Mouse (Mus musculus): ENCODE measurements at regions not wholly inside any gene's neighbourhood (a gene's known extent, or its start where the extent isn't known, plus 50 kb on each side); places are given as distances from the start of the nearest gene placed in this dataset.

GRCm38 (mm10) chr8:7850573-7850972 lies 810.5 kb downstream of the Efnb2 start:
- no peak overlapping the region for H3K4me3 ChIP-seq (ENCODE audit: control insufficient read depth in 1 of 2, insufficient read depth in 1 of 2, low read depth in 2 of 2, low read length in 2 of 2)
- H3K27me3 ChIP-seq (ENCODE audit: control insufficient read depth in 1 of 2, insufficient read depth in 2 of 2, low read length in 2 of 2), result no peaks in the 10 kb centered on the region
- H3K36me3 ChIP-seq (ENCODE audit: control insufficient read depth in 1 of 2, insufficient read depth in 2 of 2, low read length in 2 of 2), result no peaks in the 10 kb centered on the region
- DNase-seq (ENCODE audit: low read depth, low spot score), result no peak
- H3K79me2 ChIP-seq (ENCODE audit: control insufficient read depth, insufficient read depth, low read length, poor library complexity), result no peaks in the 10 kb centered on the region
- H3K9ac ChIP-seq (ENCODE audit: control insufficient read depth, low read depth, low read length, poor library complexity, severe bottlenecking), result no peak overlapping the region
- no peaks in the 10 kb centered on the region for H3K4me1 ChIP-seq (ENCODE audit: control insufficient read depth in 1 of 2, insufficient read depth in 2 of 2, low read length in 2 of 2)
- TF ChIP-seq ELF1 (IDR thresholded peaks at IDR 0.05; ENCODE audit: low read depth, low read length) (no peak), MAX (IDR thresholded peaks at IDR 0.05; ENCODE audit: low read length) (no peak)
- no peaks in the 10 kb centered on the region for H3K9me3 ChIP-seq (replicated peaks; ENCODE audit: insufficient read depth, low read length)
- no peak overlapping the region for H3K27ac ChIP-seq (ENCODE audit: control insufficient read depth, low read depth, low read length)

- H3K9me3 ChIP-seq (replicated peaks; ENCODE audit: insufficient read depth, low read length), result no peaks in the 10 kb centered on the region
- no peaks in the 10 kb centered on the region for H3K27me3 ChIP-seq (ENCODE audit: control insufficient read depth in 1 of 2, insufficient read depth in 2 of 2, low read length in 2 of 2)
- H3K79me2 ChIP-seq (ENCODE audit: control insufficient read depth, insufficient read depth, low read length, poor library complexity), result no peaks in the 10 kb centered on the region
- no peak for DNase-seq (ENCODE audit: low read depth, low spot score)
- H3K27ac ChIP-seq (ENCODE audit: control insufficient read depth, low read depth, low read length), result no peak overlapping the region
- no peaks in the 10 kb centered on the region for H3K4me1 ChIP-seq (ENCODE audit: control insufficient read depth in 1 of 2, insufficient read depth in 2 of 2, low read length in 2 of 2)
- H3K4me3 ChIP-seq (ENCODE audit: control insufficient read depth in 1 of 2, insufficient read depth in 1 of 2, low read depth in 2 of 2, low read length in 2 of 2), result no peak overlapping the region
- TF ChIP-seq ZNF384 (IDR thresholded peaks at IDR 0.05; ENCODE audit: low read depth, low read length) (no peak), E2F4 (IDR thresholded peaks at IDR 0.05; ENCODE audit: borderline replicate concordance, low read depth, low read length) (no peak), KAT2A (conservative IDR thresholded peaks at IDR 0.05; ENCODE audit: low read depth, low read length) (no peak), USF2 (IDR thresholded peaks at IDR 0.05; ENCODE audit: borderline replicate concordance in 1 of 2, insufficient read depth in 1 of 2, low read depth in 1 of 2, low read length in 2 of 2) (no peak), ETS1 (IDR thresholded peaks at IDR 0.05; ENCODE audit: low read depth, low read length) (no peak), POLR2AphosphoS5 (IDR thresholded peaks at IDR 0.05; ENCODE audit: borderline replicate concordance, low read depth, low read length) (no peak), SMC3 (IDR thresholded peaks at IDR 0.05; ENCODE audit: low read depth, low read length) (no peak), POLR2AphosphoS2 (IDR thresholded peaks at IDR 0.05; ENCODE audit: low read length) (no peak), SIN3A (IDR thresholded peaks at IDR 0.05; ENCODE audit: low read length) (no peak), EP300 (IDR thresholded peaks at IDR 0.05; ENCODE audit: low read depth in 1 of 2, low read length in 2 of 2) (no peak), CTCF (IDR thresholded peaks at IDR 0.05 in 2 of 3, conservative IDR thresholded peaks at IDR 0.05 in 1 of 3; ENCODE audit: control insufficient read depth in 1 of 3, insufficient read depth in 1 of 3, low read depth in 2 of 3, low read length in 3 of 3, poor library complexity in 1 of 3, severe bottlenecking in 1 of 3) (no peak), NELFE (IDR thresholded peaks at IDR 0.05; ENCODE audit: low read depth, low read length) (no peak), CHD2 (IDR thresholded peaks at IDR 0.05; ENCODE audit: low read length) (no peak), MXI1 (IDR thresholded peaks at IDR 0.05; ENCODE audit: low read depth, low read length) (no peak), TAL1 (IDR thresholded peaks at IDR 0.05; ENCODE audit: low read length) (no peak)
- H3K36me3 ChIP-seq (ENCODE audit: control insufficient read depth in 1 of 2, insufficient read depth in 2 of 2, low read length in 2 of 2), result no peaks in the 10 kb centered on the region
- H3K9ac ChIP-seq (ENCODE audit: control insufficient read depth, low read depth, low read length, poor library complexity, severe bottlenecking), result no peak overlapping the region
Observed at GRCm38 (mm10) chr8:7831948-7832347, 829.1 kb downstream of the Efnb2 start.

DNA sequence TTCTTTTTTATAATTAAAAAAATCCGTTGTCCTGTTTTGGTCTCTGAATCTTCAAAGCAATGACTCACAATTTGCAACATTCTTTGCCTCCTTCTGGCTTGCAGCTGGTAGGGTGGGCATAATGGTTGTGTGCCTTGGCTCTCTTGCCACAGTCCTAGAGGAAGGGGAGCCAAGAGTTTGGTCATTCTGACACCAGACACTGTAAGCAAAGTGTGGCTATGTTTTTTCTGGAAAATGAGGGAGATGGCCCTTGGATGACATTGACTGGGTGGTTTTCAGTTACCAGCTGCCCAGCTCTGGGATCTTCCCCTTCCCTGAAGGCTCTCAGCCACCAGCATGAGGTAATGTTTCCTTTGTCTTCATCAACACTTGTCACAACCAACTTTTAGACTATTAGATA lies 833.2 kb downstream of the Efnb2 start:
- Histone ChIP-seq H3K79me2 (ENCODE audit: control insufficient read depth, insufficient read depth, low read length, poor library complexity) (no peaks in the 10 kb centered on the region), H3K9ac (ENCODE audit: control insufficient read depth, low read depth, low read length, poor library complexity, severe bottlenecking) (no peak overlapping the region), H3K4me3 (ENCODE audit: control insufficient read depth in 1 of 2, insufficient read depth in 1 of 2, low read depth in 2 of 2, low read length in 2 of 2) (no peak overlapping the region), H3K9me3 (replicated peaks; ENCODE audit: insufficient read depth, low read length) (no peaks in the 10 kb centered on the region), H3K4me1 (ENCODE audit: control insufficient read depth in 1 of 2, insufficient read depth in 2 of 2, low read length in 2 of 2) (no peaks in the 10 kb centered on the region), H3K27me3 (ENCODE audit: control insufficient read depth in 1 of 2, insufficient read depth in 2 of 2, low read length in 2 of 2) (no peaks in the 10 kb centered on the region), H3K36me3 (ENCODE audit: control insufficient read depth in 1 of 2, insufficient read depth in 2 of 2, low read length in 2 of 2) (no peaks in the 10 kb centered on the region), H3K27ac (ENCODE audit: control insufficient read depth, low read depth, low read length) (no peak overlapping the region)
- no peak for DNase-seq (ENCODE audit: low read depth, low spot score)
- no peak for TF ChIP-seq ZNF384 (IDR thresholded peaks at IDR 0.05; ENCODE audit: low read depth, low read length)
